Mouse (Mus musculus): ENCODE results near the gene Rtn1. TPM values are rescaled to one million over a fixed set of nuclear protein-coding genes. Genes with fewer than 3 reads are reported as not detected.

Gene Rtn1
- total RNA-seq (2021) = 1 to 10 TPM; 4.0 to 4.8 TPM
- long read RNA-seq, experiment 1, transcript Rtn1-202 (9 exons, 3,629 nt) = major isoform, 6 of 9 reads
- long read RNA-seq, experiment 1, partial matches to known transcripts = 1 of 9 reads
- long read RNA-seq, experiment 1, other reads (novel, unspliced or antisense) = 1 of 9 reads
- long read RNA-seq, experiment 2, partial matches to known transcripts = 0 of 6 reads
- long read RNA-seq, experiment 2, other reads (novel, unspliced or antisense) = 0 of 6 reads

DNA sequence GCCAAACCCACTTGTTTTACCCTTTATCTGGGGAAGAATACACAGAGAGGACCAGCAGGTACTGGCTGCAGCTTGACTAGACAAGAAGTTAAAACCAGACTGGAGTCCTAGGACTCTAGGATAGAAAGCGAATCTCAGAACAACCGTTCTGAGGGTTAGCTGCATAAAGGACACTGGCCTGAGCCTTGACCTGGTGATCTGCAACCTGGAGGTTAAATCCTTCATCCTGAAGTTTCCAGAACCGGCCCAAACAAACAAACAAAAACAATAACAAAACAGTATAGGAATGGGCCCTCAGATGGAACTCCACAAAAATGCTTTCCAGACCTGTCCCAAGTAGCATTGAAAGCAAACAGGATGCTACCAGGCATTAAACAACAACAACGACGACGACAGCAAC is at the start of gene Rtn1:
Rtn1 (minus strand) TSS at position 101 of the 400 bp plus-strand sequence.
- DNase-seq (ENCODE audit: low spot score in 2 of 2) = no peak

DNA sequence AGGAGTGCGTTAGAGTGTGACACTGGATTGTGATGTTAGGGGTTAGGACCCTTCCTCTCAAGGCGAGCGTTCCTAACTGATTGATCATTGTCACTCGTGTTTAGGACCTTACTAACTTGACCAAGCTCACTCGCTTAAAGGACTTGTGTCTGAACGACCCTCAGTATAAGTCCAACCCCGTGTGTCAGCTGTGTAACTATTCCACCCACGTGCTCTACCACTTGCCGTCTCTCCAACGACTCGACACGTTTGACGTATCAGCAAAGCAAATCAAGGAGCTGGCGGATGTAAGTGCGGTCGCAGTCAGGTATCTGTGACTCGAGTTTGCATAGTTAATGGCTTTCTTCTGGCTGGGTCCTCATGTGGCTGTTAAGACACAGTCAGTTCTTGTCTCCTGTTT is 45.1 kb upstream of the Rtn1 start:
- no peak for DNase-seq (ENCODE audit: low spot score in 2 of 2)

DNA sequence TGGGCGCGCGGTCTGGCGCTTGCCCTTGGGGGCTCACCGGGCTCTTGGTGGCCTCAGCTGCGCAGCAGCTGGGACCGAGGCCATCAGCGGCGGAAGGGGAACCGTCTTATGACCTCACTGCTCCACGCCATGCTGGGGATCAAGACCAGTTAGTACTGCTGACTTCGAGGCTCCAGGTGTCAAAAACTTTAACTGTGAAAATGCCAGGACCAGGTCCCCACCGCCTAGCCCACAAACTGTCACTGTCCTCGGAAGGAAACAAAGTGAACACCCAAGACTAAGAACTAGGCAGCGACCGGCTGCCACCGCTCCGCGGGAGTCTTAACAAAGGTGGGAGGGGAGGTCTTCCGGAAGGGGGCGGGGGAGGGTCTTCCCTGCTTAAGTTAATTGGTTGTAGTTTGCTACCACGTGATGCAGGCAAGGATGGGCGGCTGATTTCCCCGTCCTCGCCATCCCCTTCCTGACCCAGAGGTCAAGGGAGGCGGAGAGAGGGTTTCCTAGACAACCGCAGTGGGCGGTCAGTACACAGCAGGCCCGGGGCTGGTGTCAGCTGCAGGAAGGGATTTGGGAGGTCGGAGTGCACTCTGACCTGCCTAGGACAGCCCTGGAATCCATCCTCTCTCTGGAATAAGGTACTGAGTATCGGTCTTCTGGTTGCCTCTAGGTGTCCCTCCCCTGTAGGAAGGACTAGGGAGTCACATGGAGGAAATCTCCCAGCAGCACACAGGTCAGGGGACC is 33.2 kb upstream of the Rtn1 start, which contains the start of gene Lrrc9:
Lrrc9 (plus strand) TSS at position 28 of the 738 bp plus-strand sequence.
- DNase-seq (ENCODE audit: low spot score in 2 of 2) = peak in 1 of 2 experiments; percentile 26

DNA sequence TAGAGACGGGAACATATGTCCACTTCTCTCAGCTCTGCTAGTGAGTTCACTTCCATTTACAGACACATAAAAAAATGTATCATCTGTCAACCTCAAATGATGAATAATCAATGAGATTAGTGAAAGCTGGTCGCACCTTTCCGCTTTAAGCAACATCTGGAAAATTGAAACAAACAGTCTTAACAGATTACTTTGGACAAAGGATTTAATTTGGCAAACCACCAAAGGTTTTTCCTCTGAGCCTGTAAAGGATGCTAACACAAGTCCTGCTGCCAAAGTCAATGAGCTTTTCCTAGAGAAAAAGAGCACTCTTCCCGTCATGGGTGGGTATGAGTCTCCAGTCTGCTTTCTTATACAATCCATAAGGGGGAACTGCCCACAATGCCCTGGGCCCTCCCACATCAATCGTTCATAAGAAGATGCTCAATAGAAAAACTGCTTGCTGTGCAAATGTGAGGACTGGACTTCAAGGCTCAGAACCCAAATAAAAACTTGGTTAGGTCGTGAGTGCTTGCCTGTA is 30.2 kb upstream of the Rtn1 start:
- no peak for DNase-seq (ENCODE audit: low spot score in 2 of 2)

DNA sequence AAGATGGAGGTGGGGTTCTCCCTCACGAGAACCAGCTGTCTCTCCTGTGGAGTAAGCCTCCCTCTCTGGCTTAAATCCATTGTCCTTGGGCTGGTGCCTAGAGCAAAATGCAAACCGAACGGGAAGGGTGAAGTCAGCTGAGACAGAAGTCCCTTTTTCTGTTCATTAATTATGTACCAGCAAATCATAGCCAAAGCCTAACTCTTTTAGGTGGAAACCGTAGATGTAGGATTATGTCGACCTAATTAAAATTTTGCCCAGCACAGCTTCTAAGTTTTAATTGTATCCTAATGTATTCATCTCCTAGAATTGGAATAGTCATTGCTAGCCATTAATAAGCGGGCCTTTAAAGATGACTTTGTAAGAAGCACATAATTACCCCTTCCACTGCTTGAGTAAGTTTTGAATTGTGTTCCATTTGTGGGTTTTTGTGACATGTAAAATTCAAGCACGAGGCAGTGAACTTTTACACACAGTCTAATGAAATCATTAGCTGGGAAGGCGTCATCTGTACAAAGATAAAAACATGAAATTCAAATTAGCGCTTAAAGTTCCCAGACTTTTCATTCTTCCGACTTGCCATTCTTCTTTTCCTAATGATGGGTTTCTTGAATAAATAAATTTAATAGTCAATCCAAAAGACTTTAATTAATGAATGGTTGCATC is 29.0 kb upstream of the Rtn1 start:
- no peak for DNase-seq (ENCODE audit: low spot score in 2 of 2)

DNA sequence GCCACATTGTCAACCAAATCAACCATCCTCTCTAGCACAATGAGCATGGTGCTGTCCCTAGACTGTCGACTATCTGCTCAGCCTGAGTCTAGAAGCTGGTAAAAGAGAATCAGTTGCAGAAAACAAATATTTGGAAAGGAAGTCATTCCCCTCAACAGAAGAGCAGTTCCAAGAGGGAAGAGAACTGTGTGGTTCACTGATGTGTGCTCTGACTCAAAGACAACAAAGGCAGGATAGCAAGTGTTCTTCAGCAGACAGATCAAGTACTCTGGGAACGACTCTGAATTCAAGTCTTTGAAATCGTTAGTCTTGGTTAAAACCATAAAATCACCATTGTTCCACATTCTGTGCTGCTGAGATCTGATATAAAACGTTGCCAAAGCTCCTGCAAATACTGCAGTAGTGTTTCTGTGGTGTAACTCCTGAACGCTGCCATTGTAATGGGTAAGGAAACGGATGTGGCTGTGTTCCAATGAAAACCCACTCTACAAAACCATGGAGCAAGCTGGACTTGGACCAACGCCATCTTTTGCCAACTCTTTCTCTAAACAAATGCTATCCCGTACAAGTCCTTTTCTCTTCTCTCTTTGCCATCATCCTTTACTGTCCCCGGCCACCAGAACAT is 24.5 kb upstream of the Rtn1 start:
- DNase-seq (ENCODE audit: low spot score in 2 of 2) = no peak

DNA sequence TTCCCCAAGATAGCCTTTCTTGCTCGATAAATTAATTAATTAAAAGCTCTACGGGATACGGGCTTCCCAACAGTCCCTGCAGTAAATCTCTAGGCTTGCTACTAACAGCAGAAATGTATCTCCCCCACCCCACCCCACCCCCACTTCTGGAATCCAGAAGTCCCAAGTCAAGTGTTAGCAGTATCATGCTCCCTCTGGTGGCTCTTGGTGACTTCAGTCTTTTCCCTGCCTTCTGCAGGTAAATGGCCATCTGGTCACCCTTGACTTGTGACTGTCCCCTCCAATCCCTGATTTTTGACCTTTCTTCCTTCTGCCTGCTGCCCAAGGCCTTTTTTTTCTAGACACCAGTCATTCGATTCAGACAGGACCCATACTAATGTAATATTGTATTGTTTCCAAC is 23.4 kb upstream of the Rtn1 start:
- DNase-seq (ENCODE audit: low spot score in 2 of 2) = no peak

DNA sequence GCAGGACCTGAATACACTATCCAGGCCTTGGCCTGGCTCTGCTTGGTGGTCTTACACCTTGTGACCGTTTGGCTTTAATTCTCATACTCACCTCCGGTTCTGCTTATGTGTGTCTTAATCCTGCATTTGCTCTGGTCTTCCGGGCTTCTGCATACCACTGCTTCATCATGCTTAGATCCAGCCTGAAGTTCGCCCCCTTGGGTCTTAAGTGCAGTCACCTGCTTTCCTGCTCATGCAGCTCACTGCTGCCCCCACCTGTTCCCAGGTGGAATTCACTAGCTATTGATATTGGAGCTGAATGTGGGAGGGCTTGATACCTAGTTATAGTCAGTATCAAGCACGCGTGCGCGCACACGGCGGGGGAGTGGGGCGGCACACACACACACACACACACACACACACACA is 18.9 kb upstream of the Rtn1 start:
- peak in 1 of 2 experiments; percentile 35 for DNase-seq (ENCODE audit: low spot score in 2 of 2)

DNA sequence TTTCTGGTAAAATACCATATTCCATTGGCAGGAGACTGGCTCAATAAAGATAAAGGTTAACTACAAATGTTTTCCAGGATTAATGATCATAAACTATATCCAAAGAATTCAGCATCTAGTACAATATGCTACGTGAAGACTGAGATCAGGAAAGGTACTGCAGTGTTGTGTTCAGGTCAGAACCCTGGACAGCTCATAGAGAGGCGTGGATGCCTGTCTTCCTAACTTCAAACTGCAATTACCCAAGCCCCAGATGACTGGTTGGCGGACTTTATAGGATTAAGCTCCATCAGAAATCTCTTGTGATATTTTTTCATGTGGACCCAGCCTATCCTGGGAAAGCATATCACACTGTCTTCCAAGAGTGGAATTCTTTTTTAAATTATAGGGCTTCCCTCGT is 13.8 kb upstream of the Rtn1 start:
- no peak for DNase-seq (ENCODE audit: low spot score in 2 of 2)

DNA sequence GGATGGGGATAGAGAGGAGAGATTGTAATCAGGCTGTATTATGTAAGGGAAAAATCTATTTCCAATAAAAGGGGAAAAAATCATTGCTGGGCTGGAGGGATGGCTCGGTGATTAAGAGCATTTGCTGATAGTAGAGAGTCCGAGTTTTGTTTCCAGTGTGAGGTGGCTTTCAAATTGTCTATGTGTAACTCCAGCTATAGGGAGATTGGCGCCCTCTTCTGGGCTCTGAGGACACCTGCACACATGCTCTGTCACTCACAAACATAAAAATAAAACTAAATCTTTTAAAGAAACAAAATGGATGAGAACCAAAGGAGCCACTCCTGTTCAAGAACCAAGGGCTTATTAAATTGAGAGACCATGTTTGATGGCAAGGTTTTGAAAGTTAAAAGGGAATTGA is 8.9 kb upstream of the Rtn1 start:
- DNase-seq (ENCODE audit: low spot score in 2 of 2) = no peak

DNA sequence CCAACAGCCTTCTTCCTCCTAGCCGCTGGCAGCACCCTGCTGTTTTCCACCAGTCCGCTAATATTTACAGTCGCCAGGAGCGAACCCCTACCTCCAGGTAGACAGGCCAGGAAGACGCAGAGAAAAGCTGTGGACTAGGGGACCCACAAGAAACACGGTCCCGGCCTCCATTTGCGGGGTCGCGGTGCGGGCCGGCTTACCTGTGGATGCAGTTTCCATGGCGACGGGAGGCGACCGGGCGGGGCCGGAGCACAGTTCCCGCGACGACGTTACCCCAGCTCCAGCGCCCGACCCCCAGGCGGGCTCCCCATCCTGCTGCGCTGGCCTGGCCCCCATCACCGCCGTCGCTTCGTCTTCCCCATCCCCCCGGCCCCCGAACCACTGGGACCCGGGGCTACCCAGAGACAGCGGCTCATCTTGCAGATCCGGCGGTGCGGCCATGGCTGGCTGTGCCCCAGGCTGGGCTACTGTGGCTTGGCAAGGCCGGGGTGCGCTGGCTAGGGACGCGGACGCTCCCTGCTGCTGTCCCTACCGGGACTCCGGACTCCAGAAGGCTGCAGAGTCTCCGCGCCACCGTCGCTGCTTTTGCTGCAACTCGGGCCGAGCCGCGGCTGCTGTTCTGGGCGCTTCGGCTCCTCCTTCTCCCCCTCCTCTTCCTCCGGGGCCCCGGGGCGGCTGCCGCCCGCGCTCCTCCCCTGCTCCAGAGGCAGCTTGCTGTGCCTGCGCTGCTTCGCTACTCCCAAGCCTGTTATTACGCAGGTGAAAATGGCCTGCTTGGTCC is 553 bp downstream of the Rtn1 start:
- DNase-seq (ENCODE audit: low spot score in 2 of 2) = peak; percentile 41 to 42

DNA sequence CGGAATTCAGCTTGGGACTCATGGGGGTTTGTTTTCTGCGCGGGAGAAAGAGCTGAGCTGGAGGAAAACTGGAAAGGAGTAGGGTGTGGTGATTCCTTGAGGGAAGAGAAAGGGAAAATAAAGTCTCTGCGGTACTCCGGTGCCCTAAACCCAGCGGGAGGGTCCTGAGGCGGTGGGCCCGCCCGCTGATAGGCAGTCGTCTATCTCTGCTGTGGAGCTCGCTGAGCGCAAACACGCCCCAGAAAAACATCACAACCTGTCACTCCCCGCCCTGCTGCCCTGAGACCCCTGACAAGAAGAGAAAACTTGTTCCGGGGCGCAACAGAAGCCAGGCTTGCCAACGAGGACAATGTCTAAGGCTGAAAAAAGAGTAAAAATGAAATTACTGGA is 1.1 kb downstream of the Rtn1 start:
- DNase-seq (ENCODE audit: low spot score in 2 of 2) = no peak

DNA sequence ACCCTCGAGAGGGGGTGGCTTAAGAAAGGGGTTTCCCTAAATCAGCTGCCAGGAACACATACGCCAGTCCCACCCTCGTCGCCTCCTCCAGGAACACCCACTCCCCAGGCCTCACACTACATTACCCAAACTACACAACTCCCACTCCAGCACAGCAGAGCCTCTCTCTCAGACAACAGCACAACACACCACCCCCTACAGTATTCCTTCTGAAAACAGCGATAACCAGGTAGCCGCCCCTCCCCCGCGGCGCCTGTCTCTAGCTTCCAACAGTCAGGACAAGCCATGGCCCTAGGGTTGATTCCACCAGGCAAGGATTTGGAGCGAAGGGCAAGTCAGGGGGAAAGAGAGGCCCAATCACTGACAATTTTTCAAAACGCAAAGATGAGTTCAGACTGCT is 1.7 kb downstream of the Rtn1 start:
- DNase-seq (ENCODE audit: low spot score in 2 of 2) = no peak

DNA sequence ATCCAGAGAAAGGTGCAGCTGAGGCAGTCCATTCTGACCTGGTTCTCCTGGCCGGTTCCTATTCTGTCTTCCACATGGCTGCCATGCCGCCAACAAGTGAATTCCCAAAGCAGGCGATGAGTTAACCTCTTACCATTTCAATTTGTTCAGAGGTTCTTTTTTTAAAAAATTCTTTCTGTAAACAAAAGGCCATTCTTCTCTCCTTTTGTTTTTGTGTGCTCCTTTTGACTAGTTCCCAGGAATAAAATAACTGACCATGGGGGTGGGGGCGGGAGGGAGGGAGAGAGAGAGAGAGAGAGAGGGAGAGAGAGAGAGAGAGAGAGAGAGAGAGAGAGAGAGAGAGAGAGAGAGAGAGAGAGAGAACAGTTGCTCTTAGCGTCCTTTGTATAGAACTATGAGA is 3.8 kb downstream of the Rtn1 start:
- DNase-seq (ENCODE audit: low spot score in 2 of 2) = no peak

DNA sequence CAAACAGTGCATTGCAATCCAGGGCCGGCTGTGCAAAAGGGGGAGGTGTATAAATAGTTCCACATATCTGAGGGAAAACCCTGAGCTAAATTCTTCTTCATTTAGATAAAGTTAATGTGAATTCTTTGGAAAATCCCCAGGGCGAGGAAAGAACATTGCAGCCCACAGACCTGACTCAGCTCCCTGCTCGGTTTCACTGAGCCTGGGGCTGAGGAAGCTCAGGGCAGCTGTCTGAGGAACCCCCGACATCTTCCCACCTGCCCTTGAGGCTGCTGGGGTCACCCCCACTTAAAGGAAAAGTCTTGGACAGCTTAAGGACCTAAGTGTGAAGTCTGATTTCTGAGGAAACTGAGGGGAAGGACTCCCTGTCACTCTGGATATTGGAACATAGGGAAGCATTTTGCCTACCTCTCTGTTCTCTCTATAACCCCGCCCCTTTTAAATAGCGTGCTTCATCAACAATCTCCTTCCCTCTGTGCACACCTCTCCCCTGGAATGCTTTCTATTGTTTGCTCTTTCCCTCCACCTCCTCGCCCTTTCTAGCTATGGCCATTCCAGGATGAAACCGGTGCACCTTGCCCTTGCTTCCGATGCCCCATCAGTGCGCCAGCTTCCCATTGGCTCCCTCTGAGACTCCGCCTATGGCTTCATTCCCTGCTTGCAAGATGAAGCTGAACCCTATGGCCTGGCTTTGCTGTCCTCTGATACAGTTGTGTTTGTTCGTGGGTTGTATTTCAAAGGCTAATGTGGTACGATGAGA is 15.6 kb downstream of the Rtn1 start:
- no peak for DNase-seq (ENCODE audit: low spot score in 2 of 2)

DNA sequence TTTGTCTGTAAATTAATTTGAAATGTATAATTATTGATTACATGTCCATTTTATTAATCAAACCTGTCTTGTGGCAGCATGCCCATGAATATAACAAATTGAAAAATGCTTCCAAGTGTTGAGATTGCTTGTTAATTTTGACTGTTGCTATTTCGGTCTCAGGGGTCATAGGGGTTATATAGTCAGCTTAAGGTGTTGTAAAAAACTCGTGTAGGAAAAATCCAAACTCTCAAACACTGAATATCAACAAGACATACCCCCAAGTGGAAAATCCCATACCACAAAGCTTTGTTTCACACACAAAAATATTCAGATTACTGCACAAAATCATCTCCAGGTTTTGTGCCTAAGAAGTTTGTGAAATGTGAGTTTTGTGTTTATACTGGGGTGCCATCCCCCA is 18.5 kb downstream of the Rtn1 start:
- DNase-seq (ENCODE audit: low spot score in 2 of 2) = no peak

DNA sequence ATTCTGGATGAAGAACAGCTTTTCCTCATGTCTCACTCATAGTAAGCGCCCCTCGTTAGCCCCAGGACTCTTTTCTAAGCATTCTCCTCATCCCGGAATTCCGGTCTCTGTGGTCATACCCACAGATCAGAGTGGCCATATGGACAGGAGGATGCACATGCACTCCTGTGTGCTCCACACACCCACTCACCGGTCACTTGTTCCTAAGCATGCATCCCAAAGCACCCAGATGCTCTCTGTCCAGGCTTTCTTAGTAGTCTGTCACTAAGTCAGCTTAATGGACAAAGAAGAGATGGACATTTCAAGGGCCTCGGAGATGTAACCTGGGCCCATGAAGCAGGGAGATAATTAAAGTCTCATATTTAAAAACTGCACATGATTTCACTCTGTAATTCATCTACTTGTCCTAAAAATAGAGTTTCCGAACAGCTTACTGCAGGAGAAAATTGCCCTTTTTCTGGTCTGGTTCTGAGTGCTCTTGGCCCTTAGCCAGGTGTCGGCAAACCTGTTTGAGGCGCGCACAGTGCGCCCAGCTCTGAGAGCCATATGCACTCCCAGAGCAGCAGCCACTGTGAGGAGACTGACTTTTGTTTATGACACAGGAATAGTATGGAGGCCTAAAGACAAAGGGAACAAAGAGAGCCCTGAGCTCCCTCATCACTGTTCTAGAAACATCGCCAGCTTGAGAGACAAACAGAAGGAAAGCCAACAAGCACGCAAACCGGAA is 19.3 kb downstream of the Rtn1 start:
- DNase-seq (ENCODE audit: low spot score in 2 of 2) = no peak

DNA sequence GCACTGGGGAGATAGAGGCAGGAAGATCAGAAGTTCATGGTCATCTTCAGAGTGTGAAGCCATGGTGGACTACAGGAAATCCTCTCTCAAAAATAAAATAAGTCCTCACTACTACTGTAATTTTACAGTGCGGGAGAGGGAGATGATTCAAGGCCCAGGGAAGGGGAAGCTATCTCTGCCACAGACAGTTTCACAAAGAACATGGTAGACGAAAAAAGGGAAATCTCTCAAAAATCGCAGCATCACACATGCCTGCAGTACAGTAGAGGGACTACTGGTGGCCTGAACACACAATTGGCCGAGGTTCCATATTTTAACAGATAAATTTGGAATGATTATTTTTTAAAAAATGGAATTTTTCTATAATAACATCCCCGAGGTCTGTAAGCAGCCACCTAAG is 20.0 kb downstream of the Rtn1 start:
- no peak for DNase-seq (ENCODE audit: low spot score in 2 of 2)

DNA sequence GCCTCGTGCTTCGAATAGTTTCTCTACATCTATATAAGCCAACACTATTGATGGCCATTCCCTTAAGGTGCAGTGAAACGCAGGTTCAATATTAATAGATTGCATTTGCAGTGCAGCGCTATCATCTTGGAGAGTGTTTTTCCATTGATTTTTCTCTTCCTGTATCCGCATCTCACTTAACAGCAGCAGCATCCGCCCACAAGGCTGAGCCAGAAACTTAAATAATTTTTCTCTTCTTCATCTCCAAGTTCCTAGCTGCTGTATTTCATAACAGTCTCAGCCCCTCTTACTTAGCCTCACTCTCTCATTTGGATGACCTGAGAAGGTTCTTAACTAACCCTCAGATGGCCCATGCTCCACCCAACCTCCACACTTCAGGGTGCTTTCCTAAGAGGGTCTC is 20.7 kb downstream of the Rtn1 start:
- no peak for DNase-seq (ENCODE audit: low spot score in 2 of 2)

DNA sequence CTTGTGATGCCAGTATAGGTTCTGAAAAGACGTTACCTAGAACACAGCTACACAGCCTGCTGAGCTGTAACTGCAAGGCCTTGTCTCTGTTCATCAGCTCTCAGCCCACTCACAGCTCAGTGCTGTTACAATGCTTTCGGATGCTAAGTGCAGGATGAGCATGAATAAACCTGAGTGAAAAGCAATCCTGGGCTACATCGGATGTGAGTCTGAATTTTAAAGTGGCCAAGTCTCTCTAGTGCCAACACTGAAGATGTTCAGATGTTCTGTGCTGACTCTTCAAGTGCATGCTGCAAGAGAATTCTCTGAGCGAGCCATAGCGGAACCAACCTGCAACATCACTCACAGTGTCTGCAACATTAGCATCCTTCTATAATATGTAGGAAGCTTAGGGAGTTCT is 32.5 kb downstream of the Rtn1 start:
- DNase-seq (ENCODE audit: low spot score in 2 of 2) = no peak

All from gastrocnemius, postnatal 4 days (tissue).